Mouse (Mus musculus): ENCODE measurements around the gene Evpl. TPM values are rescaled to one million over a fixed set of nuclear protein-coding genes. Genes with fewer than 3 reads are reported as not detected.

Gene Evpl
- polyA plus RNA-seq, 1 experiment from 2014 or later, result 1.5 TPM

DNA sequence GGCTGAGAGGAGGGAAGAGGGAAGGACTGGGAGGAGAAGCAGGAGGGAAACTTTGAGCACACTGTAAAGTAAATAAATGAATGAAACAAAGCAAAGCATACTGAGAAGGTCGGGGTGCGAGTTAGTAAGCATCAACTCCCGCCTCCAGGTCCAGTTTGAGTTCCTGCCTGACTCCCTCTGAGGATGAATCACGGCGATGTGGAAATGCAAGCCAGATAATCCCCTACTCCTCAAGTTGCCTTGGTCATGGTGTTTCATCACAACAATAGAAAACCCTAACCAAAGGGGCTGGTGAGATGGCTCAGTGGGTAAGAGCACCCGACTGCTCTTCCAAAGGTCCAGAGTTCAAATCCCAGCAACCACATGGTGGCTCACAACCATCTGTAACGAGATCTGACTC is 61.9 kb downstream of the Evpl start:
- no peak for DNase-seq (ENCODE audit: low spot score)
- 81% methylated on average over 7 of the region's 7 CpGs for WGBS

DNA sequence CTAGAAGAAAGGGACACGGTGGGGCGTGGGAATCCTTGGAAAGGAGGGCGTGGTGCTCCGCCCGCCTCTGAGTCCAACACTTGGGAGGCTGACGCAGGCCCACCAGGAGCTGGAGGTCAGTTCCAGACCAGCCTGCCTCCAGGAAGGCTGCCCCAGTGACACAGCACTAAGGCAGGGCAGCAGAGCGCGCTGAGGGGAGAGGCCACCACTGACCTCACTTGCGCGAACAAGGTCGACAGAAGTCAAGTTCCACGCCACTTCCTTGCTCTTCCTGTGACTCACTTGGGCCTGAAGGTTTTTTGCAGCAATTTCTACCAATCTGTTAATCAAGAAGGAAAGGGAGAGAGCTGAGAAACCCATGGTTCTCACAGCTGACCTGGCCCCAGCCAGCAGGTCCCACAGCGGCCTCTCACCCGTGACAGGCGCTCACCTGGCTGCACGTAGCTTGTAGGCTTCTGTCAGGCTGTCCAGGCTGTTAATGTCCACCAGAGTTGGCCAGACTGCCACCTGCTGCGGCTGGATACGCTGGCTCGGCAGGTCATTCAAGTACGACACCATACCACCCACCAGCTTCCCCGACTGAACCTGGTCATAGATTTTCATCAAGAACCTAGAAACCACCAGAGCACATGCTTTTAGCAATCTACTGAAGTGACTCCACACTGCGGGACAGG is 63.0 kb downstream of the Evpl start:
- no peak for DNase-seq (ENCODE audit: low spot score)
- no peak overlapping the region for H3K4me3 ChIP-seq
- H3K9me3 ChIP-seq, result no peaks in the 10 kb centered on the region
- H3K27me3 ChIP-seq (ENCODE audit: insufficient read depth, poor library complexity, severe bottlenecking), result no peaks in the 10 kb centered on the region
- WGBS, result 92% methylated on average over 22 of the region's 22 CpGs
- H3K4me1 ChIP-seq, result no peaks in the 10 kb centered on the region
- H3K36me3 ChIP-seq, result peaks cover 85% of the 10 kb centered on the region
- H3K27ac ChIP-seq, result no peak overlapping the region

More for the DNA sequence above, 61.9 kb downstream of the Evpl start:
- Histone ChIP-seq H3K4me1 (no peaks in the 10 kb centered on the region), H3K36me3 (peaks cover 94% of the 10 kb centered on the region), H3K9me3 (no peaks in the 10 kb centered on the region), H3K27ac (no peak overlapping the region), H3K27me3 (ENCODE audit: insufficient read depth, poor library complexity, severe bottlenecking) (no peaks in the 10 kb centered on the region), H3K4me3 (no peak overlapping the region)

DNA sequence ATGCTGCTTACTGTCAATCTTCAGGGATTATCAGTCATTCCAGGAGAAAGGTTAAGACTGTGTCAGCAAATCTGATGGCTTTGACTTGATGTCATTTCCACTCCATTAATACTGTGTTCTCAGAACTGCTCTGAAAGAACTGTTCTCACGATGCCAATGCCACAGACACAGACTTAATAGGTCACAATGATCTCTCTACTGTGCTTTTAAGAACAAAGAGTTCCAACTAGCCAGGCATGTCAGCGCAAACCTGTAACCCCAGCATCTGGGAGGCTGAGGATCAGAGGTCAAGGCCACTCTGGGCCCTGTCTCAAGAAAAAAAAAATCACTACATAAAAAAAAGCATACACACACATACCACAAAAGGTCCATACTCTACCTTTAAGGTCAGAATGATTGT is 65.9 kb downstream of the Evpl start:
- Histone ChIP-seq H3K4me3 (no peak overlapping the region), H3K4me1 (peaks cover 8% of the 10 kb centered on the region; the same call in 1 of the 2 replicates), H3K27ac (no peak overlapping the region), H3K9me3 (no peaks in the 10 kb centered on the region), H3K36me3 (peaks cover 57% of the 10 kb centered on the region), H3K27me3 (ENCODE audit: insufficient read depth, poor library complexity, severe bottlenecking) (no peaks in the 10 kb centered on the region)
- 91% methylated on average over 2 of the region's 2 CpGs for WGBS
- DNase-seq (ENCODE audit: low spot score), result no peak

Other genes starting within 250 kb of the Evpl start
- 202 and 273 TPM in 2 replicates for gene Galk1, start 225.4 kb downstream of the Evpl start, polyA plus RNA-seq (2016; fragmentation: Nextera tagmentation; extraction: Ambion mirVana)
- 684 and 1,078 TPM in 2 replicates for gene H3f3b, start 210.1 kb downstream of the Evpl start, polyA plus RNA-seq (2016; fragmentation: Nextera tagmentation; extraction: Ambion mirVana)
- gene Unk, start 207.8 kb downstream of the Evpl start, polyA plus RNA-seq (2016; fragmentation: Nextera tagmentation; extraction: Ambion mirVana), result 33.3 and 37.1 TPM in 2 replicates
- gene Unc13d, start 160.1 kb downstream of the Evpl start, polyA plus RNA-seq (2016; fragmentation: Nextera tagmentation; extraction: Ambion mirVana), result 6.1 and 7.2 TPM in 2 replicates
- gene Wbp2, start 151.1 kb downstream of the Evpl start, polyA plus RNA-seq (2016; fragmentation: Nextera tagmentation; extraction: Ambion mirVana), result 122 and 158 TPM in 2 replicates
- gene Trim47, start 110.9 kb downstream of the Evpl start, polyA plus RNA-seq (2016; fragmentation: Nextera tagmentation; extraction: Ambion mirVana), result 25.9 and 38.7 TPM in 2 replicates
- 3.6 and 3.8 TPM in 2 replicates for gene Trim65, start 106.9 kb downstream of the Evpl start, polyA plus RNA-seq (2016; fragmentation: Nextera tagmentation; extraction: Ambion mirVana)
- gene Mrpl38, start 99.2 kb downstream of the Evpl start, polyA plus RNA-seq (2016; fragmentation: Nextera tagmentation; extraction: Ambion mirVana), result 112 and 127 TPM in 2 replicates
- gene Fbf1, start 69.9 kb downstream of the Evpl start, polyA plus RNA-seq (2016; fragmentation: Nextera tagmentation; extraction: Ambion mirVana), result 27.7 and 30.6 TPM in 2 replicates
- 87.6 and 99.5 TPM in 2 replicates for gene Ten1, start 39.2 kb downstream of the Evpl start, polyA plus RNA-seq (2016; fragmentation: Nextera tagmentation; extraction: Ambion mirVana)
- 24.5 and 32.7 TPM in 2 replicates for gene Acox1, start 39.0 kb downstream of the Evpl start, polyA plus RNA-seq (2016; fragmentation: Nextera tagmentation; extraction: Ambion mirVana)
- gene Srp68, start 36.1 kb upstream of the Evpl start, polyA plus RNA-seq (2016; fragmentation: Nextera tagmentation; extraction: Ambion mirVana), result 90.7 and 101 TPM in 2 replicates
- gene Galr2, start 42.9 kb upstream of the Evpl start, polyA plus RNA-seq (2016; fragmentation: Nextera tagmentation; extraction: Ambion mirVana), result 0.07 and 0.21 TPM in 2 replicates
- 48.7 and 56.4 TPM in 2 replicates for gene Exoc7, start 69.2 kb upstream of the Evpl start, polyA plus RNA-seq (2016; fragmentation: Nextera tagmentation; extraction: Ambion mirVana)
- gene Foxj1, start 97.3 kb upstream of the Evpl start, polyA plus RNA-seq (2016; fragmentation: Nextera tagmentation; extraction: Ambion mirVana), result 0.31 and 0.74 TPM in 2 replicates
- gene Rnf157, start 175.0 kb upstream of the Evpl start, polyA plus RNA-seq (2016; fragmentation: Nextera tagmentation; extraction: Ambion mirVana), result 7.3 and 8.5 TPM in 2 replicates
- gene Ubald2, start 196.0 kb upstream of the Evpl start, polyA plus RNA-seq (2016; fragmentation: Nextera tagmentation; extraction: Ambion mirVana), result 36.1 and 40.5 TPM in 2 replicates
- gene Qrich2, start 228.2 kb upstream of the Evpl start, polyA plus RNA-seq (2016; fragmentation: Nextera tagmentation; extraction: Ambion mirVana), result 0.30 TPM in 1 of 2 replicates, not detected in the other